In the genomic region with DNA sequence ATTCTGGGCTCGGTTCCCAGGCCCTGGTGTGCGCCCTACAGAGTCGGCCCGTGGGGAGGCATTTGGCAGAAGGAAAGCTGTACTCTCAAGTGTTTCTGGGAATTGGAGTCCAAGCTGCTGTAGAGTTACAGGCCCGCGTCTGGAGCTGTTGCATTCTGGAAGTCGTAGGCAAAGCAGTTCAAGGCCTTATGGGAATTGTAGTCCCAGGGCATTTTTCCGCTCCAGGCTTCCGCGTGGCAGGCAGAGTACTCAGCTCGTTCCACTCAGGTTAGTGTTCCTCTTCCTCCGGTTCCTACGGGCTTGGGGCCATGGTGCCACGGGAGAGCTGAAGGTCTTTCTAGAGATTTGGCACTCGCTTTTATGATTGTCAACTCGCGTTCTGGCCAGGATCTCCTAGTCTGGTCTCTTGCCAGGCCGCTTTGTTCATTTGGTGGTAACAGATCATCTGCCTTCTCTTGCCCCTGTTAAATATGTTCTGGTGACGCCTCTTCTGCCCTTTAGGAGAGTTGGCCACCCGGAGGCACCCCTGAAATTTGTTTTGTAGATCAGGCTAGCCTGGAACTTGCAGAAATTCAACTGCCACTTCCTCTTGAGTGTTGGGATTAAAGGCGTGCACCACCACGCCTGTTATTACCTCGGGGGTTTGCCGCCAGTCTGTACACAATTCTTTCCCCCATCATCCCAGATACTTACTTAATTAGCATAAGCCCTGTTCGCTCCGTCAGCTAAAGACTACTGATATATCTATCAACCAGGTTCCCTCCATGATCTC, we compare ENCODE assay signal across 8 mouse cellular contexts. TPM values are rescaled to one million over a fixed set of nuclear protein-coding genes. Genes with fewer than 3 reads are reported as not detected.
DNase-seq lines count a peak whose midpoint lies in the region; ATAC-seq lines count a peak whose summit lies in the region.

A gene (plus strand): TSS at position 208 of the 772 bp plus-strand sequence.

- peaks cover 20% of the 10 kb centered on the region for H3K36me3 ChIP-seq in hindbrain, embryonic 16.5 days (ENCODE audit: control insufficient read depth, insufficient read depth, low read length)
- H3K36me3 ChIP-seq in macrophage (ENCODE audit: inconsistent target): peaks cover 10% of the 10 kb centered on the region; the same call in 1 of the 2 replicates

- peak within 1 kb of the TSS; percentile 47 for H3K4me3 ChIP-seq in hindbrain, embryonic 16.5 days (ENCODE audit: low read length)
- H3K4me3 ChIP-seq in macrophage (ENCODE audit: inconsistent target): peak within 1 kb of the TSS; percentile 86

- H3K9me3 ChIP-seq in hindbrain, embryonic 16.5 days (ENCODE audit: control insufficient read depth, low read length): peaks cover 6% of the 10 kb centered on the region

- H3K79me2 ChIP-seq in macrophage (ENCODE audit: inconsistent target): peaks cover 26% of the 10 kb centered on the region; the same call in 1 of the 2 replicates

- H3K4me1 ChIP-seq in hindbrain, embryonic 16.5 days (ENCODE audit: control insufficient read depth, insufficient read depth, low read depth, low read length): peaks cover 7% of the 10 kb centered on the region

- H3K27me3 ChIP-seq in hindbrain, embryonic 16.5 days (replicated peaks; ENCODE audit: control insufficient read depth, insufficient read depth, low read length): no peaks in the 10 kb centered on the region

- H3K9ac ChIP-seq in hindbrain, embryonic 16.5 days (ENCODE audit: low read depth, low read length): peak within 1 kb of the TSS; percentile 56

- H3K4me2 ChIP-seq in hindbrain, embryonic 16.5 days (ENCODE audit: low read length): peak within 1 kb of the TSS; percentile 85

- WGBS in hindbrain, embryonic 16.5 days: under 1% methylated on average over 26 of the region's 26 CpGs
- WGBS in macrophage (ENCODE audit: missing documents): under 1% methylated on average over 26 of the region's 26 CpGs

- peak; percentile 98 for ATAC-seq in hindbrain, embryonic 16.5 days

- DNase-seq in WW6 (ENCODE audit: low read depth, low spot score): peak; percentile 58
- DNase-seq in cerebellum, postnatal 4 days (ENCODE audit: low spot score in 2 of 2): peak; percentile 58 to 79
- DNase-seq in gastrocnemius, adult 18-20 months (ENCODE audit: low spot score): peak; percentile 96
- DNase-seq in left cerebral cortex, adult 18-20 months (ENCODE audit: low spot score in 2 of 2): peak; percentile 86 to 92
- DNase-seq in right cerebral cortex, adult 18-20 months: peak; percentile 95
- DNase-seq in urinary bladder, postnatal 10 days (ENCODE audit: low spot score): peak; percentile 48

- 0 out of 2 replicates have a peak within 1 kb of the TSS, but pooled peaks have one; percentile 37 for H3K27ac ChIP-seq in hindbrain, embryonic 16.5 days (ENCODE audit: low read depth, low read length)
- H3K27ac ChIP-seq in macrophage: peak within 1 kb of the TSS; percentile 72

RNA-seq across cellular contexts. Expression of the gene that starts here (rescaled TPM):
- 1 to 10 TPM; 1.7 to 2.0 TPM for total RNA-seq in gastrocnemius, adult 18-20 months (2021)
- polyA plus RNA-seq in hindbrain, embryonic 16.5 days (2015; fragmentation: Nextera tagmentation; extraction: Ambion mirVana): 20.6 and 23.0 TPM in 2 replicates
- 1 to 10 TPM; 9.0 to 9.5 TPM for total RNA-seq in left cerebral cortex, adult 18-20 months (2021)
- 10 to 100 TPM in 5 of 26 experiments, 1 to 10 TPM in 18, under 1 TPM in 3; 0.69 to 15.7 (median 6.6) TPM for total RNA-seq in macrophage (2018; cell fraction: chromatin; rRNA removed)
- 10 to 100 TPM in 6 of 26 experiments, 1 to 10 TPM in 20; 3.2 to 16.3 (median 8.9) TPM for total RNA-seq in macrophage (2018; cell fraction: cytosol; rRNA removed)
- total RNA-seq in macrophage (2018; cell fraction: nucleus; rRNA removed): 10 to 100 TPM in 11 of 26 experiments, 1 to 10 TPM in 15; 1.5 to 20.2 (median 9.3) TPM
- 2.6 to 6.7 TPM (median 4.7 TPM) in 3 replicates for polyA plus RNA-seq in macrophage (2018)

Comparison
In these comparisons a context has a peak if more than half of its experiments do, and no peak if none do; other contexts are left out.
1. Peak in every context shown above with its lines: DNase-seq, ATAC-seq, H3K4me3 ChIP-seq and H3K27ac ChIP-seq.